Mouse (Mus musculus) heart, postnatal 25 days (tissue): ENCODE measurements around the gene Dusp1. TPM values are rescaled to one million over a fixed set of nuclear protein-coding genes. Genes with fewer than 3 reads are reported as not detected.

Experiments used
- DNase-seq: peaks from one replicate; pipeline ENCODE4 v3.0.0; 2022; ENCODE audit warnings: low spot score
- intact Hi-C: fragments of 180-260 bp; cut with DNase I; formaldehyde crosslinking; loops from one replicate; pipeline ENCODE4 v1.15.1; 2025
- total RNA-seq, 2 experiments: library from RNA; stranded (reverse); gene quantifications; 2 replicates each; pipeline ENCODE4 v1.2.3; 2021

Gene Dusp1
- total RNA-seq, 2 experiments from 2014 or later: 44.8 to 66.4 TPM

DNA sequence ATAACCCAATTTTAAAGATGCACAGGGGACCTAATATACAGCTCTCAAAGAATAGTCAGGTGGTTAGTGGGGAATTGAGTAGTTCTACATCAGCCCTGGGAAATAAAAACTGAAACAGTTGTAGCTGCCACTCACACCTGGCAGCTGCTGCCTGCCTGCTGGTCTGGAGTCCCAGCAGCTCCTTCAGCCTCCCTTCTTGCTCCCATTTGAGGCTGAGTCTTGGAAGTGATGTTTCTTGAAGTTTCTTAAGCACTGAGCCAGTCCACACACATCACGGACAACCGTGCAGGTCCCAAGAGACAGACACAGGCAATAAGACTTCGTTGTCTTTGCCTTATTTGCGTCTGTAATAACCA lies 5.9 kb upstream of the Dusp1 start:
- intact Hi-C loops: no loop called here

DNA sequence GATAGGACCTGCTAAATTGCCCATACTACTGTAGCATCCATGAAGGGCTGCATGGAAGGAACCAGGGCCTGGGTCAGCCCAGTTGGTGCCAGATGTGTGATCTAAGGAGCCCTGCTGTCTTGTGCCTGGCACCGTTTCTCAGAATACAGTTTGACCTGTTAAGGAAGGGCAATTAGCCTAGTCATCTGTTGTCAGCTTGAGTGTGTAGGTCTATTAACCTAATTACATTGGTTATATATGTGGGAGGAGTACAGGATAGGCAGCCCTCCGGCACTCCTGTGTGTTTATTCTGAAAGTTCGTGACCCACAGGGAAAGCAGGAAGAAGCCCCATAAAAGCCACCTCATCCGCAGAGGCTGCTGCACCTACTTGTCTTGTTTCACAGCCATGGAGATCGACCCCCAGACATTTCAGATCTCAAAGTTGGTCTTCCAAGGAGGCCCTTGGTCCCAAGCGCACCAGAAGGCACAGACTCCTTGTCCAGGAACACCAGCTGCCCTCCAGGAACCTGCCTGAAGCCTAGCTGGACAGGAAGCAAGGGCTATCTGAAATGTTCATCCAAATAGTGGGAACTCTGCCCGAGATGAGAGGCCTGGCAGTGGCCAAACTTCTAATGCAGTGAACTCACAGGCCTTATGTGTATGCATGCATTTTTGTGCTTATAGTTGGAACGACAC lies 5.4 kb upstream of the Dusp1 start:
- intact Hi-C loops: no loop called here
- DNase-seq: no peak

More for the DNA sequence above, 5.9 kb upstream of the Dusp1 start:
- DNase-seq: no peak

DNA sequence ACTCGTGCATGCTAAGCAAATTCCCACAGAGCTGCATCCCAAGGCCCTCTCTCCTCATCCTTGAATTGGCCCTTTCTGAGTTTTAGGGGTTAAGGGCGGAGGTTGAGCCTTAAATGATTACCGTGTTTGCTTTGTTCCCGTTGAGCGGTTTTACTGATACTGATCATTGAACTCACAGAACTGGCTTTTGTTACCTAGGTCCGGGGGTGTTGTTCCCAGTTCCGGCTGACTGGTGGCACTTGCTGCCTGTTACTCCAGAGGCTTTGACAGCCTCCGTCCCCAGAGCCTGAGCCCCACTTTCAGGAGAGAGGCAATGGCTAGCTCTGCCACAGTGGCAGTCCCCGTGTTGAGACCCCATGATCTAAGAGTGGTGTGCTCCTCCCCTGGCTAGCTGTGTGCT lies 2.5 kb upstream of the Dusp1 start:
- no peak for DNase-seq
- intact Hi-C loops: no loop called here

DNA sequence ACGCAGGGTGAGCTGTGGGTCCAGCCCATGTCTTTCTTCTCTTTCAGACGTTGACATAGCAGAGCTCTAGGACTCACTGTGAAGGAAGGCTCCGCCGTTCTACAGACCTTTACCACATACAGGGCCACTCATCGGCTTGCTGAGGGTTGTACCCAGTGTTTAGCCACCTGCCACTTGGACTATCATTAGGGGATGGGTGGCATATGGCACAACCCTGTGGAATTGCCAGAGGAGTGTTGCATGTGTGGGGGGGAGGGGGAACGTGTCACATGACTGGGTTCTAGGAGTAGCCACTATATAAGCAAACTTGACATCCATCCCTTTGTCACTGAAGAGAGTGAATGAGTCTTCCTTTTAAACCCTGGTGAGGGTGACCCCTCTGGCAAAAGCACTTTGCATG lies 1.5 kb upstream of the Dusp1 start:
- DNase-seq: no peak
- intact Hi-C loops: no loop called here

DNA sequence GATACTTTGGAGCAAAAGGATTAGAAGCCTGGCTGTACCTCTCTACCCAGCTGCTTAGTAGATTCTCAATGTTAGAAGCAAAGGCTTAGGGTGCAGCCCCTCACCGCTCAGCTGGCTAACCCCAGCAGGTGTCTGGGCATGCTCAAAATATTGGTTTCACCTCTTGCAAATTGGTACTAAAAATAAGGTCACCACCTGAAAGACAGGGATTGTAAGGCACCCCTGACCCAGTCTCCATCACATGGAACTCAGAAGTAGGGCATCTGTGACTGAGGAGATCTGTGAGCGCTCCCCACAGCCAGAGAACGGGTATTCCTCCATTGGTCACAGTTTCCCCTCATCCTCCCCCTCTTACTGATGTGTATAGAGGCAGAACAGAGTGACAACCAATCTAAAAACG lies 364 bp upstream of the Dusp1 start:
- intact Hi-C loops: no loop called here
- no peak for DNase-seq

DNA sequence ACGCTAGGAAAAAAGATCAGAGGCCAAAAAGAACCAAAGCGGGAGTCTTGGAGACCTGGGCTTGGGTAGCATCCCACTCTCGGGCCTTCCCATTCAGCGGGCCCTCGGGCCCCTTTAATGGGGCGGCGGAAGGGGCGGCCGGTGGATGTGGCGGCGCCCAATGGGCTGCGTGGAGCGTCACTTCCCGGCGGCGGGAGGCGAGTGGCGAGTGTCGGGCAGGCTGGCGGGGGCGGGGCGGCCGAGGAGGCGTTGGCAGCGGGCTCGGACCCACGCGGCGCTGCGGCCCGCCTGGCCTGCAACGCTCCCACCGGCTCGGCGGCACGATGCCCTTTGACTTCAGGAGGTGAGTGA lies 663 bp downstream of the Dusp1 start, which contains the start of gene Ergic1:
Gene Ergic1 (plus strand): TSS at position 200 of the 351 bp plus-strand sequence.
- peak; percentile 85 for DNase-seq
- intact Hi-C loops: no loop called here

DNA sequence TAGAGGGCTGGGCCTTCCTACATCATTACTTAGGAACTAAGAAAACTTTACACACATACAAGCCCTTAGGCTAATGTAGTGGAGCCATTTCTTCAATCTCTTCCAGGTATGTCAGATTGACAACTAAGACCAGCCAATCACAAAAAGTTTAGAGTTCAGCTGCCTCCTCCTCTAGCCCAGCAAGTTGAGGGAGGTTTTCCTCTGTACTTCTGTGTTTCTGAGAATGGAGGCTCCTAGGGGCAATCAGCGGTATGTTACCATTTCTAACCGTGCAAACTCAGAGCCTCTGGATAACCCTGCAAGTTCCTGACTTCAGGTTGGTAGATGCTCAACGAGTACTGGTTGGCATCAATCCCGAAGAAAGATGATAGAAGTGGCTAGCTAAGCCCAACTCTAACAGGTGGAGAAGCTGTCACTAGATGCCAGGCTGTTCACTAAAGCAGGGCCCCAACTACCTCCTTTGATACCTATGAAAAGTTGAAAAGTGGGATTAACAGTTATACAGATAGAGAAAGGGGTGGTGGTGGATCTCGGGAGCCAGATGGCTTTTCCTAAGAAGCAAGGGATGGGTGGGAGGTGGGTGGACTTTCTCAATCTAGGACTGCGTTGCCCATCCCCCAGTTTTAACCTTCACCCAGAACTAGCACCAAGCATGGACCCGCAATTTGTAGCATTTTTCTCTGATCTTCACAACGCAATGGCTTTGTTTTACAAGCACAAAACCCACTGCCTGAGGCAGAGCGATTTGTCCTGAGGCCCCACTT lies 1.2 kb downstream of the Dusp1 start:
- intact Hi-C loops: no loop called here

DNA sequence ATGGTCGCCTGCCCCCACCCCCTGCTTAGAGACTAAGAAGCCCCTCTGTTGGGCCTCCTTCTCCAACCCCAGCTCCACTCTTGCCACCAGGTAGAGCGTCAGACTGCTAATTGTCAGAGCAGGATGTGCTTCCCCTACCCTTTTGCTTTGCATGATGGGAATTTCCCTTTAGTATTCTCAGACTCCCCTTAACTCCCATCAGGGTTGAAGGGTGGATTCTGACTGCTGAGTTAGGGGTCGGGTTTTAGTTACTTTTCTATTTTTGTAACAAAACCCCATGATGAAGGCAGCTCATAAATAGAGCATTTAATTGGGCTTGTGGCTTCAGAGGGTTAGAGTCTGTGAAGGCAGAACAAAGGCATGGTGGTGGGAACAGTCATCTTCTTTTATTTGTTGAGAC lies 8.9 kb downstream of the Dusp1 start:
- intact Hi-C loops: no loop called here
- DNase-seq: no peak

More for the DNA sequence above, 1.2 kb downstream of the Dusp1 start:
- DNase-seq: no peak

DNA sequence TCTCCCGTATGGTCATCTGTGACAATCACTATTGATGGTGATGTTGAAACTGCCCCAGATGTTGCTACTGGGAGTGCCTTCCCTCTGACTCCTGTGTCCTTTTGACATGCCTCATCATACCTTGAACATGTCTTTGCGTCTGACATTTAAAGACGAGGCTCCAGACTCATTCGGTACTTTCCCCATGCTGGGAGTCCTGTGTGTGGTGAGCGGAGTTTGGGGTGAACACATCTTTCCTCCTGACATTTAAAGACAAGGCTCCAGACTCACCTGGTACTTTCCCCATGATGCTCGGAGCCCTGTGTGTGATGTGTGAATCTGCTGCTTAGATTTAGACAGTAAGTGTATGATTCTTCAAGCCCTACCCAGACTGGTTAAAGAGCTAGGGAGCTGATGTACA lies 10.8 kb downstream of the Dusp1 start:
- intact Hi-C loops: no loop called here
- DNase-seq: no peak

DNA sequence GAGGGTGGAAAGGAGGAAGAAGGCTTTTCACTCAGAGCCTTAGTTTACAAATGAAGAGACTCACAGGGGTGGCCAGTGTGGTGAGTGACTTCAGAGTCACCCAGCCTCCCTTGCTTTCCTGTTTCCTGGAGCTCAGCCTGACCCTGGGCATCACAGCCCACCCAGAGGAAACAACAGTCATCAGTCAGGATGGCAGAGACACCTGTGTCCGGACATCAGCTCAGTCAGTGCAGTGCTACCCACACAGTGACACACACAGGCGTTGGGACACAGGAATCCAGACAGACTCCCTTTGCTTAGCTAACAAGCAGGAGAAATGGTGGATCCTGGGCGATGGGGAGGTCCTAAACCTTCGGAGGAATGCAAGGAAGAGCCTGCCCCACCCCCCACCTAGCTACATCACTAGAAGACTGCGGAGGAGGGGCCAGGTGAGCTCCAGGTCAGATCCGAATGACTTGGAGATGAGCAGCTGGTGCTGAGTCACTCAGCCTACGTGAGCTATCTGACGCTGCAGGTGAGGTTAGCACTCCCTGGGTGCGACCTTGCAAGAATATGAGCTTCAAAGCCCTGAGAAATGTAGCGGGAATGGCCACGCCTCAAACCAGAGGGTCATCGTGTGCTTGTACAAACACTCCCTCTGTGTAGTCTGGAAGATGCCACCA lies 12.6 kb downstream of the Dusp1 start:
- intact Hi-C loops: loop anchor here (2.0 to 5.0 kb wide), 2 partner anchors 28 to 42 kb away; no protein-coding TSS in a partner anchor
- DNase-seq: no peak

DNA sequence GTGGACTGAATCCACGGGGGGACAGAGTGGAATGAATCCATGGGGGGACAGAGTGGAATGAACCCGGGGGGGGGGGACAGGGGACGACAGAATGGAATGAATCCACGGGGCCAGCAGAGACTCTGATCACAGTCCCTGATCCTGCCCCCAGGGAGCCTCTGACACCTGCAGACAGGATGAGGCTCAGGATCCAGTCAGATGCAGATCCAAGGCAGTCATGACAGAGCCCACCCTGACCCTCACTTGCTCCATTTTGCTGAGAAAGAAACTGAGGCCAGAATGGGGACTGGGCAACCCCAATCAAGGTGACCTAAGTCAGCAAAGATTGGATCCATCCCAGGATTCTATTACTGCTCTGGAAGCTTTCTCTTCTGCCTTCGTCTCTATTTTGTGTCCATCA lies 13.4 kb downstream of the Dusp1 start:
- DNase-seq: no peak
- intact Hi-C loops: loop anchor here (2.0 to 5.0 kb wide), 2 partner anchors 28 to 41 kb away; no protein-coding TSS in a partner anchor

DNA sequence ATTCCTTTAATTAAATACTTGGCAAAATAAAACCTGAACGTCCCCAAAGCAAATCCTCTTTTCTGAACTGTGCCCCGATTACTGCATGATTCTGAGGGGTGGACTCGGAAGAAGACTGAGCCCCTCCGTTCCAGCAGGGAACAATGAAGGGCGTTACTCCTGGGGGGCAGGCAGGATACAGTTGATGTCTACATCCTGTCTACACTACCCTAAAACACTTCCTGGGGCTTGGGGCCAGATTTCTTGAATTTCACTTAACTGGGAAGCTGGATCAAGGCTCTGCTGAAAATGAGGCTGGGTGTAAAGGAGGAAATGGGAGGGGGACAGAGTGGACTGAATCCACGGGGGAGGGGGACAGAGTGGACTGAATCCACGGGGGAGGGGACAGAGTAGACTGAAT lies 14.2 kb downstream of the Dusp1 start:
- intact Hi-C loops: loop anchor here (1.0 to 5.0 kb wide), 3 partner anchors 17 to 40 kb away; no protein-coding TSS in a partner anchor
- peak; percentile 68 for DNase-seq

DNA sequence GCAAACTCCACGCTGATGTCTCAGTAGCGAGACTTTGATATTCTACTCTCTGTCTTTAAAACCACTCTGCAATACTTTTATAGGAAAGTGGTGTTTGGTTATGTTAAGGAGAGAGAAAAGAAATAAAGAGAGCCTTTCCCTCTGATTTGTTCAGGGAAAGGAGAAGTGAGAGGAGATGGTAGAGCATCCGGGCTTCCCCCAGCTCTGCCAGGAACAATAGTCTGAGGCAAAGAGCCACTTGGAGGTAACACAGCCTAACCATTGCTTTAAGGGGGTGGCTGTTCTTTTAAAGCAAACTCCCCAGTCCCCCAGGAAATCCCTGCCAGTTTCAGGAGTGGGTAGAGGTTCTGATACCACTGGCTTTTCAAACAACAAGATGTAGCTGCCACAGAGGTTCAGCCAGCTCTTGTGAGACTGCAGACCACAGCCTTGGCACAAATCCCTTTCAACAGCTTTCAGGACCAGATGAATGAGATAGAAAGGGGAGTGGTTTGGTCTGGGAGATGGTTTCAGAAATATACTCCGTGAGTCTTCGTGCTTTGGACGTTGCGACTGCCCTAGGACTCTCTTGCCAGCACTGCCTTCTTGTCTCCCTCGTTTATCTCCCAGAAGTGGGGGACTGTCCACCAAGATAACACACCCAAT lies 17.5 kb downstream of the Dusp1 start:
- no peak for DNase-seq
- intact Hi-C loops: no loop called here

DNA sequence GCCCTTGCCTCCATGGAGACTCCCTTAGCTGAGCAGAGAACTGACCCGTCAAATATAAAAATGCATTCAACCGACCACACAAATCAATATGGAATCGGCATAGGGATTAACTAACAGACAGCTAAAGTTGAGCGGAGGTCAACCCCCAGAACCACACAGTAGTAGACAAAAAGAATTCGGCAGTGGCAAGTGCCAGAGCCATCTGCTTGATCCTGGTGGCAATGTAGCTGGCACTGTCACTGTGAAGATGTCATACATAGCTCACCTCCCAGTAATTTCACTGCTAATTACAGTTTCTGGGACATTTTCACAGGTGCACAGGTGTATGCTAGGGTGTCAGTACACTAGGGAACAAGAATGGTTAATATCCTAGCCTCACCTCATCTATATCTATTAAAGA lies 21.8 kb downstream of the Dusp1 start:
- intact Hi-C loops: no loop called here
- DNase-seq: no peak

DNA sequence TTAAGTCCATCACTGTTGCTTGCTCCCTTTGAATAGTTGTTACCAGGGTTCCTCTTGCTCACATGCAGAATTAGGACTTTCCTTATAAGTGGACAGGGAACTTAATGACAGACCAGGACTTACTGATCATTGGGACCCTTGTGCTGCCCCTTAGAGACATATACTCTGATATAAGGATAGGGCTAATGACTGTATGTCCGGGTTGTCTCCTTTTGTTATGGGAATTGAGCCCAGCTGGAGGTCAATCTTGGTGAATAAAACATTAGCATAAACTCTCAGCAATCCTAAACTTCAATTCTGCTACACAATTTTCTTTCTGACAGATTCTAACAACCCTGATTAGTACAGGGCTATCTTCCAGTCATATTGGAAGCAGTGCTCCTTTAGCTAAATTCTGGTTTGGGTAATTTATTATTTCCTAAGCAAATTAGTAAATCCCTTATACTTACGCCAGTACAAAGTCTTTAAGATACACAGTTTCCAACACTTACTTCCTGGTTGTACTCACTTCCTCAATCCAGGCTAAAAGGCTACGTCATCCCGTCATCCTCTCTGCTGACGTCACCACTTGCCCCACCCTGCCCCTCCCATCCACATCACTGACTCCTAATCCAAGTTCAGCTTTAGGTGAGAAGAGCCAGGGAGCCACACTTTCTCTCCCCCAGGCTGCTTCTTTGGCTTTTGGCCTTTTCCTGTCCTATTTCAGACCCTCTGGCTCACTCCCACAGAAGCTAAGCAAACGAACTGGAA lies 24.0 kb downstream of the Dusp1 start:
- no peak for DNase-seq
- intact Hi-C loops: no loop called here

DNA sequence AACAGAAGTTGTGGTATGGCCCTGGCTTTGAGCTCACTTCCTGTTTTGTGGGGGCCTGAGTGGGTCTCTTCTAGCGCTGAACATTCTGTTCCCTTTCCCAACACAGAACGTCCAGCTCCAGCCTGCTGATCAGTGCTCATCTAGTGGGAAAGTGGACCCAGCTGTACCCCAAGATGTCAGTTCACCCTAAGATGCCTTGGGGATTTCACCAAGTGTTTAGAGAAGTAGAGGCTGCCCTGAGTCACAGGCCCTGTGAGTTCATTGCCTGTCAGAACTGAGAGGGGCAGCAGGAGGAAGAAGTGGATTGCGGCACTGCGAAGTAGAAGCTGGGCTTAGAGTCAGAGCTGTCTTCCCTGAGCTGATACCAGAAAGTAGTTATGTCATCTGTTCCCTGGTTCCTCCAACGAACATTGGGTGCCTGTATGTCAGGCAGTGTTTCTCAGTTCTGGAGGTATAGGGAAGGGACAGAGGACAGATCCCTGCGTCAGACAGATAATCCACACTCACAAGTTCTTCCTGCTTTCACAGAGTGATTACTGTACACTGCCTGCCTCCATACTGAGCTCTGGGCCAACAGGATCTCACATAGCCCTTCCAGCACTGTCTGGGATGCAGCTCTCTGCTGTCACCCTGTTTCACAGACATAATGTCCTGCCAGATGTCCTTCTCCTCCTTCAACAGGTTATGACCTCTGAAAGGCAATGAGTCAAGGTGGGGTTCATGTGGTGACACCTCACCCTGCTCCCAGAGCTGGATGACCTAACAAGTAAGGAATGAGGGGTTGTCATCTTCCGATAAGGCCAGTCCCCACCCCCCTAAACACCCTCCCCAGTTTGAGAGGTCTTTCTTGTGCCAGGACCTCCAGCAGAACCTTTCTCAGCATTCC lies 26.4 kb downstream of the Dusp1 start:
- DNase-seq: peak; percentile 45
- intact Hi-C loops: no loop called here

DNA sequence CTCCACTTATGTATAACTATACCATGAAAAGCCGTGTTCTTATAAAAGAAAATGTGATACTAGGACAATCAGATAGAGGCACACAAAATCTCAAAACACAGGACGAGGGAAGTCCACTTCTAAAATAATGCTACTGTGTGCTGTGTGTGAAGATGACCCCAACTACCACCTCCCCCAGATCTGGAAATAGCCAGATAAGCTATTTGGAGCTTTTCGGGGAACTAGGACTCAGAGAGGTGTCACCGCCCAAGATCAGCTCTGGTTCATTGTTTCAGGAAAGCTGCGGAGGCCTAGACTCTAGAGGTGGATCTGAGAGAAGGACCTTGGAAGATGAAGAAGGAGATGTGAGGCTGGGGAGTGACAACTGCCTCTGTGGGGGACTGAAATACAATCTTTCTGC lies 27.2 kb downstream of the Dusp1 start:
- intact Hi-C loops: no loop called here
- DNase-seq: no peak

DNA sequence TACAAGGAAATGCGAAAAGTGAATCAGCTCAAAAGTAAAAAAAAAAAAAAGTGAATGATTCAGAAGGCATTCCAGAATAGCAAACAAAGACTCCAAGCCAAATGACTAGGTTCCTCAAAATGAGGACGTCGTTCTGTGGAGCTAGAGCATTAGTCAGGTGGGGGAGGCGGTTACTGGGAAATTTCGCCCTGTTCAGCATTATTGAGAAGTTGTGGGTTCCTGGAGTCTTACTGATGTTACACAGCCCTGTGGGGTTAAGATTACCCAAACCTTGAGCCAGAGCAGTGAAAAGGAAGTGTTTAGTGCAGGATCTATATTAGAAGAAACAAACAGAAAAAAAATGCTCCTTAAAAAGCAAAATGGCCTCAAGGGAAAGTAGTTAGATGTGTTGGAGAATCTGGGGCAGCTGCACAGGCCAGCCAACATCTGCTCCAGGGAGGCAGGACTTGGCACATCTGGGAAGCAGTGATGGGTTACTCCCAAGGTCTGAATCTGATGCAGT lies 28.0 kb downstream of the Dusp1 start:
- intact Hi-C loops: no loop called here
- no peak for DNase-seq
